Mouse (Mus musculus): ENCODE measurements around the gene Gm14226. TPM values are rescaled to one million over a fixed set of nuclear protein-coding genes. Genes with fewer than 3 reads are reported as not detected.
A peak's percentile ranks its signal among the peaks of the same experiment; 100 is the strongest.
"Not testable (repeated sequence)": the region's sequence is repeated elsewhere in the genome, so short reads cannot be mapped to it uniquely, and the experiment has no call there.

The Gm14226 gene
- total RNA-seq, 2 experiments from 2014 or later: not detected

DNA sequence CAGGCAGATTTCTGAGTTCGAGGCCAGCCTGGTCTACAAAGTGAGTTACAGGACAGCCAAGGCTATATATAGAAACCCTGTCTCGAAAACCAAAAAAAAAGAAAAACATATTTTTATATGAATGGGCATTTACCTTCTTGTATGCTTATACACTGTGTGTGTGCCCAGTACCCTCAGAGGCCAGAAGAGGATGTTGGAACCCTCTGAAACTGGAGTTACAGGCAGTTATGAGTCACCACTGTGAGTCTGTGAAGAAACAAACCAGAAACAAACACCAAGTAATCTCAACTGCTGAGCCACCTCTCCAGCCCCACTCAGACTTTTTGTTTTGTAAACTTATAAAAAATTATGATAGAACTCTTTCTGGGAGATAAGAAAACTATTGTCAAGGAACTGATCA is 28.7 kb downstream of the Gm14226 start:
- ATAC-seq (replicated peaks; ENCODE audit: poor library complexity, severe bottlenecking): peak; percentile 67

DNA sequence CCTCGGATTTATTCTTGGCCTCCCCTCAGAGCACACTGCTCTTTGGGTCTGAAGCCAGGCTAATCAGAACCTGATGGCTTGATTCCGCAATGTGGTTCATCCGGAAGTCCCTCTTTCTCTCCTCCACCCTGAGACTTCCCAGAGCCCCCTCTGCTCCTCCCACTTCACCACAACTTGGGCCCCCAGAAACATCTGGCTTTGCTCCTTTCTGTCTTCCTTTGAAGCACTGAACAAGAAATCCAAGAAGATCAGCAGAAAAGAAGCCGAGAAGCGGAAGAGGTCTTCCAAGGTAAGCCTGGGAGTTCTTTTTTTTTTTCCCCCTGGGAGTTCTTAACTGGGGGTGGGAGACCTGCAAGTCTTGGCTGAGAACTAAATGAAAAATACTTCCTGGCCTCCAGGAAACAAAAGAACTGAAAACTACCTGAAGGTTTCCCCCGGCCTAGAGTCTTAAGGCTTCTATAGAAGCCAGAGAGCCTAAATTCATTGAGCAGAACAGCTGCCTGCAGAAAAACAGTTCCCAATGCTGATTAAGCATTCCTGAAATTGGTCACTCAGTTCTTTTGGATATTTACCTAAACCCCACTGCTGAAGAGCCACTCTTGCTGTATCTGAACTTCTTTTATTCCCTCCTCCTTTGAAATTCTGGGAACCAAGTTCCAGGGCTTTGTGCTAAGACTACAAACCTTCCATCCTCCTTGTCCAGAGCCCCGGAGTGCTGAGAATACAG is 29.5 kb downstream of the Gm14226 start:
- no peak for ATAC-seq (replicated peaks; ENCODE audit: poor library complexity, severe bottlenecking)

DNA sequence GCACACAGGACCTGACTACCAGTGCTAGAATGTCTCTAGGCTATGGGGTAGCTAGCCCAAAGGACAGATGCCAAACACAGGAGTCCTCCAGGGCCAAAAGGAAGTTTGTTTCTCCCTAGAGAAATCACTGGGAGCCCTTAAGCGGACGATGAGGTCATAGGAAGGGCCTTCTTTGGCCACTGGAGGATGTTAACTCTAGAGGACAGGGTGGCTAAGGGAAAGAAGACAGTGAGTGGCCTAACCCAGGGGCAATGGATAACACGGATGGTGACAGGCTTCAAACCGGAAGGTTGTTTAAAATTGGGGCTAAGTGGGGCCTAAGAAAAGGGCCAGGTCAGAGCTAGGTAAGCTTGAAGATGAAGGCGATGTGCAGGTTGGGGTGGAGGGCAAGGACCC is 32.0 kb downstream of the Gm14226 start:
- ATAC-seq (replicated peaks; ENCODE audit: poor library complexity, severe bottlenecking): no peak

DNA sequence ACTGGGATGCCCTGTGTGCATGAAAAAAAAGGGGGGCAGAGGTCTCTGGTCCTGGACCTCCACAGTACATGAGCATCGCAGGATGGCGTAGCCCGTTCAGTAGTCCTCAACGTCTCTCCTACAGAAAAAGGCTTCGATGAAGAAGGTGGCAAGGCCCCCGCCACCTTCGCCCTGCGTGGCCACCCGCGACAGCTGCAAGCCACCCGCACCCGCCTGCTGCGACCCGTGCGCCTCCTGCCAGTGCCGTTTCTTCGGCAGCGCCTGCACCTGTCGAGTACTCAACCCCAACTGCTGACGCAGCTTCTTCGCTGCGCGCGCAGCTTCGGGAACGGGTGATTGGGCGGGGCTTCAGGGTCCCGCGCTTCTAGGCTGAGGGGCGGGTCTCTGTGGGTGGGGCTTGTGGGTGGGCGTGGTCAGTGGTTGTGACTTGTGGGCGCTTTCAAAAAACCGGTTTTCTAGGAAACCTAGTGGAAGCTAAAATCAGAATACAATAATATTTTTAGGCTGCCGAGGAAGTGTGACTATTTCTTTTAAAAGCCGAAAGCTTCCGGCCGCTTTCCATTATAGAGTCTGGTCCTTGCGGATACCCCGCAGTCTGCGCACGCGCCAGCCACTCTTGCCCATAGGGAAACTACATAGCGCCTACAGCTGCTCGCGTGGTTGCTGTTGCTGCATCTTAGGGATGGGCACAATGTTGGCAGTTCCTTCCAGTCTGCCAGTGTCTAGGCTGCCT is 32.6 kb downstream of the Gm14226 start:
- peak; percentile 85 for ATAC-seq (replicated peaks; ENCODE audit: poor library complexity, severe bottlenecking)

DNA sequence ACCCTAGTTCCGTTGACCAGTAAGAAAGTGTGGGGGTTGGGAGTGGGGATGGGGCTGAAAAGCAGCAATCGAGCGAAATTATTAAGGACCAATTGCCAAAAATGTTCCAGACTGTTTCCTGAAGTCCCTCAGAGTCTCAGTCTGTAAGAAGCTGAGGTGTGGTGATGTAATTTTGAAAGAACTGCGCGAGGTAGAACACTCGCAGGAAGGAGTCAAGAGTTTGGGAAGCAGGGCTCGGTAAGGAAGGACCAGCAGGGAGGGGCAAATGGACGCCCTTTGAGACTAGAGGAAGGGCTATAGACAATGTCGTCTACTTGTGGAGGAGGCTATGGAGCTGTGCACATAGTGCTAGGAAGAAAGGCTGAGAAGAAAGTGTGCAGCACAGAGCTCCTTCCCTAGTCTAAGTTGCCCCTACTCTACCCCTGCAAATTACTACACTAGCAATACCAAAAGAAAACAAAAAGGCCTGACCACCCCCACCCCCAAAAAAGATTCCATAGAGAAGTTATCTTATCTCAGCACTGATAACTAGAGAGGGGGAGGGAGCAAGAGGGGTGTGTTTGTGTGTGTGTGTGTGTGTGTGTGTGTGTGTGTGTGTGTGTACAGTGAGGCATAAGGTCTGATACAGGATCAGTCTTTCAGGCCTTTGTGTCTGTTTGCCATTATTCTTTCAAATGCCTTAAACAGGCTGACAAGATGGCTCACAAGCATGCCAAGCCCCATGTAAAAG is 33.7 kb downstream of the Gm14226 start:
- no peak for ATAC-seq (replicated peaks; ENCODE audit: poor library complexity, severe bottlenecking)

DNA sequence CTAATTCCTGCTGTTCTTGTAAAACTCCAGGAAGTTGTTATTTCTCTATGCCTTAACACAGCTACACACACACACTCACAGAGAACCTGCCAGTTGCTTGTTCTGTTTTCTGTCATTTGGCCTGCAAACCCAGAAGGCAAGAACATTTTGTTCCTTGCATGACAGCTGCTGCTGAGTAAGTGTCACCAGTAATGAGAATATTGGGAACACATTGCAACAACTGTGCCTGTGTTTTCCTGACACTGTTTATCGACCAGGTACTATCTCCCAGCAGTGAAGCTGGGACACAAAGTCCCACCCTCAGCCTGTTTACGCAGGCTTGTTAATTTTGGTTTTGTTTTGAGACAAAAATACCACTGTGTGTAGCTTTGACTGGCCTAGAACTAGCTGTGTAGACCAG is 34.6 kb downstream of the Gm14226 start:
- ATAC-seq (replicated peaks; ENCODE audit: poor library complexity, severe bottlenecking): no peak

DNA sequence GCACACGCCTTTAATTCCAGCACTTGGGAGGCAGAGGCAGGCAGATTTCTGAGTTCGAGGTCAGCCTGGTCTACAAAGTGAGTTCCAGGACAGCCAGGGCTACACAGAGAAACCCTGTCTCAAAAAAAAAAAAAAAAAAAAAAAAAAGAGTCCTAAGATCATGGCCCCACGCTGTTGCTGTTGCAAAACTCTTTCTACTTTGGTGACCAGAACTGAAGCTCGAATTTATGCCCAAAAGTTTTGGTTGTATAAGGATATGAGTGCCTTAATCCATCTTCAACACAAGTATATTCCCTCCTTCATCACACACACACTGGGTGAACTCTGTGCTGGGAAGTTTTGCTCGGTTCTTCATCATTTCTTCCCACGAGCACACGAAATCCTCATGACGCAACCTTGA is 35.4 kb downstream of the Gm14226 start:
- ATAC-seq (replicated peaks; ENCODE audit: poor library complexity, severe bottlenecking): not testable (repeated sequence)

DNA sequence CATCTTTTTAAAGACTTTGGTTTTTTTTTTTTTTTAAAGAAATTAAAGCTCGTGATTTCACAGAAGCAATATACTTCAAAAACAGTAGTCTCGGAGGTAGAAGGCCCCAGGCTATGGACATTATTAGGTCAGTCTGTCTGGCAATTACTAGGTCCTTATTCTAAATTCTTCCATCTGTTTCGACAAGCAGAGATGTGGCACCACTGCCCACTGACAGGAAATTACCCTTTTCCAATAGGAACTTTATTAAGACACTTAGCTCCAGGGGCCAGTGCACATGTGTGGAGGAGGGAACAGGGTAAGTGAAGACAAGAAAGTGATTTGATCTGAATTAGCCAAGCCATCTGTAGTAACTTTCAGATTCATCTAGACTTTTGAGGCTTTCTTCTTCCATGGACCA is 36.6 kb downstream of the Gm14226 start:
- no peak for ATAC-seq (replicated peaks; ENCODE audit: poor library complexity, severe bottlenecking)

DNA sequence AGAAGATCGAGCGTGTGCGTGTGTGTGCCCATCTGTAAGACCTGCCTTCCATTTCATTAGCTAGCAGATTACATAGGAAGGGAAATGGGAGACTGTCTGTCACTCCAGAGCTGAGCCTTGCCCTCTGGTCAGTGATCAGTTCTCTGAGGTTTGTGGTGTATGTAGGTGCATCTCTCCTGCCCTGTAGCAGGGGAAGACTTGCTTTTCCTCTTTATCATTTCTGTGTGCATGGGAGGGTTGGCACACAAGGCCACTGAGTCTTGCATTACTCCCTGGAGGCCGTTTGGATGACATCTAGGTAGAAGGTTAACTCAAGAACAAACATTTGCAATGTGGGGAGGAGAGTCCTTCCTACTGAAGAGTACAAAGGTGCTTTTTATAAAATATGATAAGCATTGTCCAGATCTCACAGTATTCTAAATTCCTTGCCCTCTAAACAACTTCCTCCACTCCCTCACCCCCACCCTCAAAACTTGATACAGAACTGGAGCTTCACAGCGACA is 38.1 kb downstream of the Gm14226 start:
- ATAC-seq (replicated peaks; ENCODE audit: poor library complexity, severe bottlenecking): no peak

DNA sequence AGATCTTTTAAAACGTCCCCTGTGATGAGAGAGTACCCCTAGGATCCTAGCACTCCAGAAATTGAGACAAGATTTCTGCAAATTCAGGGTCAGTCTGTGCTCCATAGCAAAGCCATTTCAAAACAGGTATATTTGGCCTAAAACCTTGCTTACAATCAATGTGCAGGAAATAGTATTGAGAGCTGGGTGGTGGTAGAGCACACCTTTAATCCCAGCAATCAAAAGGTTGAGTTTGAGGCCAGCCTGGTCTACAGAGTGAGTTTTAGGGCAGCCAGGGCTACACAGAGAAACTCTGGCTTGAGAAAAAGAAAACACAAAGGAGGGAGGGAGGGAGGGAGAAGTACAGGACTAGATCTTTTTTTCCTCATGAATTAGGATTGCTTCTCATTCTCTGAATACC is 39.3 kb downstream of the Gm14226 start:
- no peak for ATAC-seq (replicated peaks; ENCODE audit: poor library complexity, severe bottlenecking)

DNA sequence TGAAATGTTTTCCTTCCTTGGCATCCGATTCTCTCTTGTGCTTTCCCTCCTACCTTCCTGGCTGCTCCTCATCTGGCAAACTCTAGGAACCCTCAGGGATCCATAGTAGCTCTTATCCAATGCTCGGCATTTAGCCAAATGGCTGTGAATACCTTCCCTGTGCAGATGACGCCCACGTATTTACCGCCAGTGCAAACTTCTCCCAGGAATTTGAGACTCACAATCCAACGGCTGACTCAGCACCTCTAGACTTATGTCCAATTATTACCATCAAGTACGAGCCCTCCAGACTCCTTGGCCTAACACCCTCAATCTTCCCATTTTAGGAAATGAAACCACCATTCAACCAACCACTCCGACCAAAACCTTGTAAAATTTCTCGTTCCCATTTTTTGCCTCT is 53.0 kb downstream of the Gm14226 start:
- 0 out of 2 replicates have a peak, but pooled peaks have one; percentile 18 for ATAC-seq (replicated peaks; ENCODE audit: poor library complexity, severe bottlenecking)

DNA sequence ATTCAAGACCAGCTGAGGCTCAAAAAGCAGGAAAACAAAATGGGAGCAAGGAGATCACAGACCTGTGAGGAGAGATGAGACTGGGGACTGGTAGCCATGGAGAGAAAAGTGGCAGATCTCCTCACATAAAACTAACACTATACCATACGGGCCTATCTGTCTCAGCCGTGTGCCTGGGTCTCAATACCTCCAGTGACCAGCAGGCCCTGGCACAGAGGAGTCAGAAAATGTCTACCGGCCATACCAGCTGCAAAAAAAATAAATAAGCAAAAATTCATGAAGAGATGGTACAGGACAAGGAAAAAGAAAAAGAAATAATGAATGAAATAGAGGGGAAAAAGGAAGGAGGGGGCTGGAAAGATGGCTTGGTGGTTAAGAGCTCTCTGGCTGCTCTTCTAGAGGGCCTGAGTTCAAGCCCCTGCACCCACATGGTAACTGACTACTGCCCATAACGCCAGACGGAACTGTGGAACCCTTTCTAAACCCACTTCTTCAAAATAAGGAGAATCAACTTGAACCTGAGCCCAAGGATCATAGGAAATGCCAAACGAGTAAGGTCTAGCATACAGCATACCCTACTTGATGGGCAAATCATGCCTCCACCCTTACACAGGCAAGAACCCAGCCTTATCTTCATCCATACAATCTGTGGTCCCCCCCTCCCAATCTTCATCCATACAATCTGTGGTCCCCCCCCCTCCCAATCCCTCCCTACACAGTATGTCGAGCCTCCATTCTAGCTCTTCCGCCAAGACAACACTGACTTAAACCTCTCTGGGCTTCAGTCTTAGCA is 54.5 kb downstream of the Gm14226 start:
- no peak for ATAC-seq (replicated peaks; ENCODE audit: poor library complexity, severe bottlenecking)

DNA sequence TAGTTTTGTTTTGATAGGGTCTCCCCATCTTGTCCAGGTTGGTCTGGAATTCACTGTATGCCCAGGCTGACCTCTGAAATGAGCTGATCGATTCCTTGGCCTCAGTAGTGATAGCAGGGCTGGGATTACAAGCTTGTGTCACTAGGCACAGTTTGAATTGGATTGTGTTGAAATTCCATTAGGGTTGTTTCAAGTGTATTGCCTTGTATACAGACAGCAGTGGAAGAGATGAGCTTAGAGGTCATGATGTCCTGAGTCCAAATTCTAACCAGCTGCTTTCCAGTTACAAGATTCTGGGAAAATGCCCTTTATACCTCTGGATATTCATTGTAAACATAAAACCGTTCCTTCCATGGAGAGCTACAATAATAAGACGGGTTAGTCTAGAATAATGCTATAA is 55.3 kb downstream of the Gm14226 start:
- no peak for ATAC-seq (replicated peaks; ENCODE audit: poor library complexity, severe bottlenecking)

DNA sequence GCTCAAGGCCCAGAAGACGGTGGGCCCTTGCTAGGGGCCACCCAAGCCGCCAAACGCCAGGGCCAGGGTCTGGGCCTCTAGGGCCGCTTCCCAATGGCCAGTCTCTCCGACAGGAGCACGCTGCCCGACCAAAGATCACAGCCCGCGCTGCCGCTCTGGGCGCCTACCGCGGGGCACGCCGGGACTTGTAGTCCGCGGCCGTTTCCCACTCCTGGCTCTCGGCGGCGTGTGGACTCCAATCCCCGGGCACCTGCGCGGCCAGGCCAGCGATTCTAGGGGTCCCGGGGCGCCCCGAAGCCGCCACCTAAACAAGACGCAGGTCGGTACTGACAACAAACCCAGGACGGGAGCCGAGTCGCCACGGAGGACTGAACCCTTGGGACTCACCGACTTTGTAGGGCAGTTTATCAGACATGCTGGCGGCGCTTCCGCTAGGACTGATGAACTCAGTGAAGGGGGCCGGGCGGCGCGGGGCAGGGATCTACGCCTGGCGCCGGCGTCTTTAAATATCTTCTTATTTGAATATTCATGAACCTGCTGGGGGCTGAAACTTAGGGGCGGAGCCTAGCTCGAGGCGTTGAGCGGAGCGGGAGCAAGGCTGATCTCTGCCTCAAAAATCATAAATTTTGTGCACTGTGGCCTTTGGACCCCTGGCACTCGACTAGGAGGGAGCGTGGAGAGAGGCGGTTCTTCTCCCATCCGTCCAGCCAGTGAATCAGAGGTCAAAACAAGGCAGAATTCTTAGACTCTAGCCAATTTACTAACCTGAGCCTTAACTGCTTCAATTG is 56.1 kb downstream of the Gm14226 start, which contains the start of gene Ahcy:
Gene Ahcy, minus strand, starts transcription at position 520 of the 788 bp plus-strand sequence.
- peak; percentile 88 for ATAC-seq (replicated peaks; ENCODE audit: poor library complexity, severe bottlenecking)

DNA sequence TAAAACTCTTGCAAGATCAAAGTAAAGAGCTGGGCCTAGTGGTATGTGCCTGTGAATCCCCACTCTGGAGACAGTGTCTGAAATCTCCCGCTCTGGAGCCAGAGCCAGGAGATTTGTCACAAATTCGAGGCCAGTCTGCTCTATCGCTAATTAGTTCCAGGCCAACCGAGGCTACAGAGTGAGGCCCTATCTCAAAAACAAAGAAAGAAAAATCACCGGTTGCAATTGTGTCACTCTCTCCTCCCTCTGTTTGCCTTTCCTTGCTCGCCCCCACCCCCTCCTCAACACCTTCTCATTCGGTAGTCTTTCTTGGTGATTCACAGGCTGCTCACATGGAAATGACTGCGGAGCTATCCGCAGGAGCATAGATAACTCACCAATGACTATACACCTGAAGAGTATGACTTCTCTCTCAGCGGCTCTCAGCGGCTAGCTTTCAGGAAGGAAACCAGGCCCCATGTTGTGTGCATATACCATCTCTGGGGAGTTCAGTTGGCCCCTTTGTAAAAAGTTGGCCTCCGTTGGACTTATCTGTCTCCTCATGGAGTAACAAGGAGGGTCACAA is 56.8 kb downstream of the Gm14226 start:
- 0 out of 2 replicates have a peak, but pooled peaks have one; percentile 1 for ATAC-seq (replicated peaks; ENCODE audit: poor library complexity, severe bottlenecking)

DNA sequence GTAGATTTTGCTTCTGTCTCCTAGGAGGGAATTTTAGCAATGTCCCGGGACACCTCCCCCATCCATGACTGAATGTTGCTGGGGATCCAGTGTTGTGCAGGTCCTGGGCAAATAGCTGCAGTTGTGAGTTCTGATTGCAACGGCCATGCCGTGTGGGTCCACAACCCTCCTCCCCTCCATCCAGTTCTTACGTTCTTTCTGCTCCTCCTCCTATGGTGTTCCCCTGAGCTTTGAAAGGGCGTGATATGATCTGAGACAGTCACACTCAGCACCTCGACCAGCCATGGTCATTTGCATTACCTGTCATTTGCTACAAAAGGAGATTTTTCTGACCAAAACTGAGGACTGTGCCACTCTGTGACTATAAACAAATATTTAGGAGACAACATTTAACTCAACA is 57.6 kb downstream of the Gm14226 start:
- no peak for ATAC-seq (replicated peaks; ENCODE audit: poor library complexity, severe bottlenecking)

Data from granulocyte monocyte progenitor cell, adult 5-6 weeks (primary cell).